Mouse (Mus musculus): Measurements from ENCODE around the gene Cct6b.
A peak's percentile ranks its signal among the peaks of the same experiment; 100 is the strongest.
"Not testable (repeated sequence)": the region's sequence is repeated elsewhere in the genome, so short reads cannot be mapped to it uniquely, and the experiment has no call there.

Cct6b gene

GRCm38 (mm10) chr11:82699865-82700410 lies 64.2 kb downstream of the Cct6b start:
- DNase-seq (ENCODE audit: low spot score) = no peak

GRCm38 (mm10) chr11:82695930-82696329 lies 68.2 kb downstream of the Cct6b start:
- no peak for DNase-seq (ENCODE audit: low spot score)

GRCm38 (mm10) chr11:82694947-82695346 lies 69.2 kb downstream of the Cct6b start:
- not testable (repeated sequence) for DNase-seq (ENCODE audit: low spot score)

GRCm38 (mm10) chr11:82692668-82693067 lies 71.5 kb downstream of the Cct6b start:
- DNase-seq (ENCODE audit: low spot score) = no peak

GRCm38 (mm10) chr11:82690476-82690875 lies 73.6 kb downstream of the Cct6b start:
- no peak for DNase-seq (ENCODE audit: low spot score)

GRCm38 (mm10) chr11:82687668-82688067 lies 76.5 kb downstream of the Cct6b start:
- no peak for DNase-seq (ENCODE audit: low spot score)

GRCm38 (mm10) chr11:82684676-82685075 lies 79.4 kb downstream of the Cct6b start:
- peak; percentile 48 for DNase-seq (ENCODE audit: low spot score)

- no peak for DNase-seq (ENCODE audit: low spot score)
These were observed 80.2 kb downstream of the Cct6b start for GRCm38 (mm10) chr11:82683765-82684505.

GRCm38 (mm10) chr11:82678561-82678960 lies 85.6 kb downstream of the Cct6b start:
- DNase-seq (ENCODE audit: low spot score) = no peak
